Mouse (Mus musculus): ENCODE results near the gene Eif1ad. TPM values are rescaled to one million over a fixed set of nuclear protein-coding genes. Genes with fewer than 3 reads are reported as not detected.

The Eif1ad gene
- polyA plus RNA-seq (2015; fragmentation: Nextera tagmentation; extraction: Ambion mirVana): 47.5 and 49.1 TPM in 2 replicates

DNA sequence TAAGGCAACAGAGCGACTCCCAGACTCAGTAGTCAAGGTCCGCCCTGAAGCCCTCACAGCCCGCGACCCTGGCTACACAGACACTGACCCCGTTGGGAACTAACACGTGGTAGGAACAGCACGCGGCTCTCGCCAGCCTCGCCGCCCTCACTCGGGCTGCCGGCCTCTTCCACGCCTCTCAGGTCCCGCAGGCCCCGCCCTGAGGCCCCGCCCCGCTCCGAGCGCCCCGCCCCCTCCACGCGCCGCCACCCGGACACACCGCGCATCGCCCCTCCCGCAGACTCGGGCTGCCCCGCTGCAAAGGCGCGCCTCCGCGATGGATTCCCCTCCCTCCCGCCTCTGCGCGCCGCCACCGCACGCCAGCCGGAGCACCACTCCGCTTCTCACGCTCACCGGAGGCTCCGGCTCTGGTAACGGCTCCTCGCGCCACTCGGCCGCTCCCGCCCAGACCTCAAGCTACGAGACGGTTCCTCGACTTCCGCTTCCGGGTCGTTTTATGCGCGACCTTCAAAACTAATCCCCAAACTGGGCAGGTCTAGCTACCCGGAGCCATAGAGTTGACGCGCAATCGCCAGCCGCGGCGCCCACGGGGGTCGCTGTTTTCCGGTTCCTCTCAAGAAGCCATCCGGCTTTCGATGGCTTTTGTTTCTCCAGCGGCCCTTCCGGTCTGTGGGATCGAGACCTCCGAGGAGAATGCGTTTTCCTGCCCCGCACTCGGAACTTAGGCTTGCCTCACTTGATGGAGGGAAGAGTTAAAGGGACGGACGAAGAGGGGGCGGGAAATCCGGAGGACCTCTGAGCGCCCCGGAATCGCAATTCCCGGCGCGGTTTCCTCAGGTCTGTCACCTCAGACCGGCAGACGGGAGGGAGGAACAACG lies at the start of gene Eif1ad:
Eif1ad (plus strand) TSS at position 567 of the 878 bp plus-strand sequence.
- H3K4me1 ChIP-seq (replicated peaks; ENCODE audit: control insufficient read depth, insufficient read depth): peaks cover 6% of the 10 kb centered on the region; the same call in 1 of the 2 replicates
- peak within 1 kb of the TSS; percentile 96 for H3K27ac ChIP-seq (replicated peaks)
- ATAC-seq (ENCODE audit: low FRiP score, low TSS enrichment) (peak; percentile 90), DNase-seq (ENCODE audit: low spot score) (peak; percentile 96)
- peaks cover 11% of the 10 kb centered on the region; the same call in 1 of the 2 replicates for H3K36me3 ChIP-seq (ENCODE audit: control insufficient read depth, insufficient read depth, low read length)
- H3K9me3 ChIP-seq (ENCODE audit: control insufficient read depth, low read length): no peaks in the 10 kb centered on the region
- WGBS: under 1% methylated on average over 82 of the region's 92 CpGs
- peak within 1 kb of the TSS; percentile 55 for H3K4me3 ChIP-seq (ENCODE audit: low read depth, low read length)
- TF ChIP-seq CTCF (IDR thresholded peaks at IDR 0.05; ENCODE audit: low read depth) (peak; percentile 31; the same call in 1 of the 2 replicates), EP300 (optimal IDR thresholded peaks at IDR 0.05) (peak; percentile 66)
- no peaks in the 10 kb centered on the region for H3K27me3 ChIP-seq (ENCODE audit: control insufficient read depth, insufficient read depth, low read length)
- H3K4me2 ChIP-seq (replicated peaks; ENCODE audit: low read depth): peak within 1 kb of the TSS; percentile 93
- peak within 1 kb of the TSS; percentile 54 for H3K9ac ChIP-seq (ENCODE audit: low read length)

DNA sequence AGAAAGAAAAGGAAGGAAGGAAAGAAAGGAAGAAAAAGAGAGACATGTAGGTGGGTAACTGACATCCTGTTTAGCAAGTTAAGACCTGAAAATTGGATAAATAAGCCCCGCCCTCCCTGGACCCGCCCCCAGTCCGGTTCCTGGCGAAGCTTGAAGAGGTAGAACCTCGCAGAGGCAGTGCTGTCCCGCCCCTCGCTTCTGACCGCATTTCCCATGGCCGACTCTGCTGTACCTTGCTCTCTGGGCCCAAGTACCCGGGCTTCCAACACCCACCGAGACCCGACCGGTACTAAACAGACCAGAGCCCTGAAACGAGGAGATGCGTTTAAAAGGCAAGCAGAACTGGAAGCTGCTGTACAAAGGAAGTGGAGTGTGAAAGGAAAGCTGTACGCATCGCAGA lies 42.7 kb upstream of the Eif1ad start:
- no peaks in the 10 kb centered on the region for H3K27me3 ChIP-seq (ENCODE audit: control insufficient read depth, insufficient read depth, low read length)
- no peaks in the 10 kb centered on the region for H3K9me3 ChIP-seq (ENCODE audit: control insufficient read depth, low read length)
- DNase-seq (ENCODE audit: low spot score) (peak; percentile 40), ATAC-seq (ENCODE audit: low FRiP score, low TSS enrichment) (no peak)
- H3K4me1 ChIP-seq (replicated peaks; ENCODE audit: control insufficient read depth, insufficient read depth): no peaks in the 10 kb centered on the region
- no peak overlapping the region for H3K27ac ChIP-seq (replicated peaks)
- no peak for TF ChIP-seq EP300 (optimal IDR thresholded peaks at IDR 0.05)
- H3K4me2 ChIP-seq (replicated peaks; ENCODE audit: low read depth): no peak overlapping the region
- 50% methylated on average over 17 of the region's 17 CpGs for WGBS
- no peak overlapping the region for H3K9ac ChIP-seq (ENCODE audit: low read length)
- H3K4me3 ChIP-seq (ENCODE audit: low read depth, low read length): no peak overlapping the region
- H3K36me3 ChIP-seq (ENCODE audit: control insufficient read depth, insufficient read depth, low read length): no peaks in the 10 kb centered on the region

DNA sequence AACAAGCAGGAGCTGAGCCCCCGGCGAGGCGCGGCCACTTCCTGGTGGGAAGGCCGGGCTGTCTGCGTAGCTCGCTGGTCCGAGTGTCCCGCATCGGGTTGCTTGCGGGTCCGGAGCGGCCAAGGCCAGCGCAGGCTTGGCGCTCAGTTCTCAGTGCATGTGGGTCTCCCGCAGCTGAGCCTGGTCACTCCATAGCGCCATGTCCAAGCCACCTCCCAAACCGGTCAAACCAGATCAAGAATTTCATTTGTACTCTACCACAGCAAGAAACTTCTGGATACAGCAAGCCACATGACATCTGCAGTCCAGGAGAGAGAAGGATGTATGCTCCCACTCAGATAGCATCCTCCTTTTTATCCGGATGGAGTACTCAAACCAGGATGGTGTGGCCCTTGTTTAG lies 38.6 kb upstream of the Eif1ad start:
- Histone ChIP-seq H3K4me2 (replicated peaks; ENCODE audit: low read depth) (no peak overlapping the region), H3K4me3 (ENCODE audit: low read depth, low read length) (no peak overlapping the region), H3K9ac (ENCODE audit: low read length) (no peak overlapping the region), H3K27me3 (ENCODE audit: control insufficient read depth, insufficient read depth, low read length) (no peaks in the 10 kb centered on the region), H3K36me3 (ENCODE audit: control insufficient read depth, insufficient read depth, low read length) (no peaks in the 10 kb centered on the region), H3K27ac (replicated peaks) (no peak overlapping the region), H3K4me1 (replicated peaks; ENCODE audit: control insufficient read depth, insufficient read depth) (no peaks in the 10 kb centered on the region), H3K9me3 (ENCODE audit: control insufficient read depth, low read length) (no peaks in the 10 kb centered on the region)
- 62% methylated on average over 19 of the region's 19 CpGs for WGBS
- ATAC-seq (ENCODE audit: low FRiP score, low TSS enrichment) (peak; percentile 77), DNase-seq (ENCODE audit: low spot score) (peak; percentile 64)
- no peak for TF ChIP-seq CTCF (IDR thresholded peaks at IDR 0.05; ENCODE audit: low read depth)
- TF ChIP-seq EP300 (optimal IDR thresholded peaks at IDR 0.05): no peak

DNA sequence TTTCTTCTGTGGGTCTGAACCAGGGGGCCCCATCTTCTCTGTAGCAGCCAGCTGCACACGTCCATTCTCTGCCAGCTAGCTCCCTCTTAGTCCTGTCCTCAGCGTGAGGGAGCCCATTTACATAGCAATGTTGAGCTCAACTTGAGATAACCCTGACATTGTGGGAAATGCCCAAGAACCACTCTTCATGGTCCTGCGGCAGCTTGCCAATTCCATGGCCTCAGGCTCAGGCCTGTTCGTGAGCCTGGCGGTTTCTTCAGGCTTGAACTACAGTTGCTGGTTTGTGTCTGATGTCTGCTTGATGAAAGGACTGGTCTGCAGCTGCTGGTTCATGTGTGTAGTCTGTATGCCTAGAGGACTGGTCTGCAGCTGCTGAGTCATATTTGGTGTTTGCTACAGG lies 31.8 kb upstream of the Eif1ad start:
- H3K27me3 ChIP-seq (ENCODE audit: control insufficient read depth, insufficient read depth, low read length): no peaks in the 10 kb centered on the region
- H3K36me3 ChIP-seq (ENCODE audit: control insufficient read depth, insufficient read depth, low read length): no peaks in the 10 kb centered on the region
- H3K9me3 ChIP-seq (ENCODE audit: control insufficient read depth, low read length): no peaks in the 10 kb centered on the region
- H3K4me2 ChIP-seq (replicated peaks; ENCODE audit: low read depth): no peak overlapping the region
- H3K4me3 ChIP-seq (ENCODE audit: low read depth, low read length): no peak overlapping the region
- H3K4me1 ChIP-seq (replicated peaks; ENCODE audit: control insufficient read depth, insufficient read depth): no peaks in the 10 kb centered on the region
- H3K9ac ChIP-seq (ENCODE audit: low read length): no peak overlapping the region
- DNase-seq (ENCODE audit: low spot score) (no peak), ATAC-seq (ENCODE audit: low FRiP score, low TSS enrichment) (no peak)
- H3K27ac ChIP-seq (replicated peaks): no peak overlapping the region
- WGBS: 50% methylated on average over 5 of the region's 5 CpGs
- TF ChIP-seq CTCF (IDR thresholded peaks at IDR 0.05; ENCODE audit: low read depth) (no peak), EP300 (optimal IDR thresholded peaks at IDR 0.05) (no peak)

DNA sequence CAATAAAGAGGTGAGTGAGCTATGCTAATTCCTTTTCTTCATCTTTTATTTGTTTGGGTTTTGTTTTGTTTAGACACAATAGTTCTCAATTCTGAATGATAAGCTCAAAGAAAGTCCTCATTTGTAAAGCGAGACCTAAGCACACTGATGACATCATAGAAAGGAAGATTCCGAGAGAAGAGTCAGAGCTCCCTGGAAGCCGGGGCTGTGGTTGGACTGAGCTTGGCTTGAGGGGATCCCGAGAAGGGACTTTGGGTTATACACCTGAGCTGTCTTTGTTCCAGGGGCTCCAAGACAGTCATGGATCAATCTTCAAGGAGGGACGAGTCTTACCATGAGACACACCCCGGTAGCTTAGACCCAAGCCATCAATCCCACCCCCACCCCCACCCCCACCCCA lies 31.1 kb upstream of the Eif1ad start, which contains the start of gene Catsper1:
Catsper1 (plus strand) TSS at position 301 of the 400 bp plus-strand sequence.
- 90% methylated on average over 6 of the region's 6 CpGs for WGBS
- H3K27me3 ChIP-seq (ENCODE audit: control insufficient read depth, insufficient read depth, low read length): no peaks in the 10 kb centered on the region
- no peaks in the 10 kb centered on the region for H3K9me3 ChIP-seq (ENCODE audit: control insufficient read depth, low read length)
- no peak within 1 kb of the TSS for H3K4me3 ChIP-seq (ENCODE audit: low read depth, low read length)
- no peak for ATAC-seq (ENCODE audit: low FRiP score, low TSS enrichment)
- H3K9ac ChIP-seq (ENCODE audit: low read length): no peak within 1 kb of the TSS
- no peak for TF ChIP-seq CTCF (IDR thresholded peaks at IDR 0.05; ENCODE audit: low read depth)
- no peak for DNase-seq (ENCODE audit: low spot score)
- no peak within 1 kb of the TSS for H3K27ac ChIP-seq (replicated peaks)
- H3K4me2 ChIP-seq (replicated peaks; ENCODE audit: low read depth): no peak within 1 kb of the TSS
- H3K36me3 ChIP-seq (ENCODE audit: control insufficient read depth, insufficient read depth, low read length): no peaks in the 10 kb centered on the region
- H3K4me1 ChIP-seq (replicated peaks; ENCODE audit: control insufficient read depth, insufficient read depth): no peaks in the 10 kb centered on the region

DNA sequence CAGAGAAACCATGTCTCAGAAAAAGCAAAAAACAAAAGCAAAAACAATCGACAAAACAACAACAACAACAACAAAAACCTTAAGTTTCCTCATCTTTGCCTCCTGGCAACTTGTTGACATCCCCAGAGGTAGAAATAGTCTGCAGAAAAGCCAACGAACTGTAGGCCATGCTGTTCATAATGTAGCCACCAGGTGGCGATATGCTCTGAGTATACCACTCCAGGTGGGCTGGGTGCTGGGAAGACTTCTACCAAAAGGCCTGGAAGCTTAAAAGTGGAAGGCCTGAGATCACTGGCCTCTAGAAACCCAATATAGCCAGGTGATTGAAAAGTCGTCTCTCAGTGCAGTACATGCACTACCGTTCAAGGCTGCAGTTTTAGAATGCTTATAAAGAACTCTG lies 28.6 kb upstream of the Eif1ad start:
- H3K9me3 ChIP-seq (ENCODE audit: control insufficient read depth, low read length): no peaks in the 10 kb centered on the region
- H3K27ac ChIP-seq (replicated peaks): no peak overlapping the region
- H3K4me2 ChIP-seq (replicated peaks; ENCODE audit: low read depth): no peak overlapping the region
- peak; percentile 81 for DNase-seq (ENCODE audit: low spot score)
- peak; percentile 94 for TF ChIP-seq CTCF (IDR thresholded peaks at IDR 0.05; ENCODE audit: low read depth)
- TF ChIP-seq EP300 (optimal IDR thresholded peaks at IDR 0.05): no peak
- no peaks in the 10 kb centered on the region for H3K27me3 ChIP-seq (ENCODE audit: control insufficient read depth, insufficient read depth, low read length)
- WGBS: 19% methylated on average over 5 of the region's 5 CpGs
- no peak overlapping the region for H3K9ac ChIP-seq (ENCODE audit: low read length)
- no peak overlapping the region for H3K4me3 ChIP-seq (ENCODE audit: low read depth, low read length)
- H3K4me1 ChIP-seq (replicated peaks; ENCODE audit: control insufficient read depth, insufficient read depth): no peaks in the 10 kb centered on the region
- no peaks in the 10 kb centered on the region for H3K36me3 ChIP-seq (ENCODE audit: control insufficient read depth, insufficient read depth, low read length)
- 0 out of 2 replicates have a peak, but pooled peaks have one; percentile 43 for ATAC-seq (ENCODE audit: low FRiP score, low TSS enrichment)
